Mouse (Mus musculus) ES-E14 (cell line): ENCODE results near the gene Prps1. TPM values are rescaled to one million over a fixed set of nuclear protein-coding genes. Genes with fewer than 3 reads are reported as not detected.

Experiments used
- DNase-seq: peaks from one replicate; pipeline ENCODE4 v3.0.0-alpha.2; 2013; ENCODE audit warnings: low read depth, low spot score
- H3K27ac ChIP-seq: 2 replicates; pipeline ENCODE4 v1.5.1; 2012; ENCODE audit warnings: low read depth, mild to moderate bottlenecking, low read length, moderate library complexity, mixed read lengths; ENCODE audit not compliant: poor library complexity, insufficient read depth, severe bottlenecking
- H3K36me3 ChIP-seq: 2 replicates; pipeline ENCODE4 v1.6.1; 2012; ENCODE audit warnings: mild to moderate bottlenecking, low read length, moderate library complexity, mixed read lengths; ENCODE audit not compliant: control insufficient read depth, poor library complexity, insufficient read depth, severe bottlenecking
- H3K4me1 ChIP-seq, 2 experiments: fragments of 150-350 bp in 1 of 2; sonication (generic) in 1 of 2; 2 replicates each; pipeline ENCODE4 v1.6.1; 2012; ENCODE audit warnings: low read length in 2 of 2, mild to moderate bottlenecking in 1 of 2, mixed read lengths in 1 of 2; ENCODE audit not compliant: control insufficient read depth in 2 of 2, insufficient read depth in 2 of 2, poor library complexity in 1 of 2
- H3K4me3 ChIP-seq, 2 experiments: fragments of 150-350 bp in 1 of 2; sonication (generic) in 1 of 2; 2 replicates each; pipeline ENCODE4 v1.5.1; 2012; ENCODE audit warnings: low read length in 2 of 2, low read depth in 1 of 2, mild to moderate bottlenecking in 1 of 2, mixed read lengths in 1 of 2; ENCODE audit not compliant: insufficient read depth in 1 of 2, poor library complexity in 1 of 2, severe bottlenecking in 1 of 2
- H3K9ac ChIP-seq: 2 replicates; pipeline ENCODE4 v1.6.1; 2012; ENCODE audit warnings: low read depth, mild to moderate bottlenecking, low read length, mixed read lengths; ENCODE audit not compliant: poor library complexity, insufficient read depth, severe bottlenecking
- H3K9me3 ChIP-seq: fragments of 150-350 bp; sonication (generic); 2 replicates; pipeline ENCODE4 v1.6.1; 2012; ENCODE audit warnings: low read depth, mild to moderate bottlenecking, low read length; ENCODE audit not compliant: control insufficient read depth, insufficient read depth
- CHD2 ChIP-seq: IDR thresholded peaks from 2 replicates; pipeline ENCODE4 v1.6.1; 2014; ENCODE audit warnings: mild to moderate bottlenecking, low read depth, low read length, inconsistent platforms
- HCFC1 ChIP-seq: IDR thresholded peaks from 2 replicates; pipeline ENCODE4 v1.6.1; 2012; ENCODE audit warnings: low read length, inconsistent platforms, borderline replicate concordance; ENCODE audit not compliant: insufficient read depth
- MAFK ChIP-seq: IDR thresholded peaks from 2 replicates; pipeline ENCODE4 v1.6.1; 2014; ENCODE audit warnings: mild to moderate bottlenecking, low read depth, low read length, inconsistent platforms; ENCODE audit not compliant: insufficient read depth
- ZC3H11A ChIP-seq: IDR thresholded peaks from 2 replicates; pipeline ENCODE4 v1.6.1; 2012; ENCODE audit warnings: low read depth, mild to moderate bottlenecking, inconsistent platforms, low read length, borderline replicate concordance
- ZNF384 ChIP-seq: IDR thresholded peaks from 2 replicates; pipeline ENCODE4 v1.6.1; 2012; ENCODE audit warnings: low read depth, low read length, inconsistent platforms
- in situ Hi-C, 2 experiments: fragments of 600-800 bp; cut with MboI; formaldehyde crosslinking; loops; one replicate each; pipeline ENCODE4 v1.15.1; 2025; ENCODE audit warnings: low sequenced_read_pairs in 2 of 2, inconsistent platforms in 1 of 2; ENCODE audit not compliant: unreplicated experiment in 2 of 2
- total RNA-seq: library from RNA; depleted of rRNA; stranded (reverse); fragments of 300-350 nt; gene quantifications from 2 replicates; pipeline ENCODE4 v1.2.3, GENCODE M21; 2012

Gene Prps1
- total RNA-seq, 1 experiment, result 67.2 TPM

GRCm38 (mm10) chrX:140511687-140512651 lies 55.6 kb downstream of the Prps1 start:
- Histone ChIP-seq H3K4me3 (no peak overlapping the region), H3K9ac (no peak overlapping the region), H3K9me3 (no peaks in the 10 kb centered on the region), H3K36me3 (no peaks in the 10 kb centered on the region), H3K27ac (no peak overlapping the region), H3K4me1 (no peaks in the 10 kb centered on the region)
- TF ChIP-seq CHD2 (no peak), ZNF384 (no peak), ZC3H11A (no peak), HCFC1 (no peak), MAFK (no peak)
- DNase-seq, result no peak
- in situ Hi-C loops, result no loop called here

DNA sequence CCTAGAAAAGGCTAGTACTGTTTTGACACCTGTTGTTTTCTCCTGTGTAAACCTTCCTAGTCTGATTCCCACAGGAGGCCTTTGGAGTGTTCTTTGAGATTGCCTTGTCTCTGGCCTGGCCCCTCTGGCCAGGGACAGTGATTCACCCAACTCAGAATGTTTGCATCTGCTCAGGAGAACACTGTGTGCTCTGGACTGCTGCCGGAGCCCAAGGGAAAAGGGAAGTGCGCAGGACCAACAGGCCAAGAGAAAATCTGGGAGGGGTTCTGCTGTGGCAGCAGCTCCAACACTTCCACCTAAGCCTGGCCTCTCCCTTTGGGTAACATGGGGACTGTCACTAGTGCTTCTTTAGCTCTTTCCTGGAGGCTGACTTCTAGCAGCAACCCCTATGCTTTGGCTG lies 57.0 kb downstream of the Prps1 start:
- Histone ChIP-seq H3K9ac (no peak overlapping the region), H3K9me3 (no peaks in the 10 kb centered on the region), H3K4me3 (no peak overlapping the region), H3K36me3 (no peaks in the 10 kb centered on the region), H3K27ac (no peak overlapping the region), H3K4me1 (no peaks in the 10 kb centered on the region)
- no peak for TF ChIP-seq ZNF384
- TF ChIP-seq MAFK, result no peak
- TF ChIP-seq HCFC1, result no peak
- no peak for TF ChIP-seq CHD2
- TF ChIP-seq ZC3H11A, result no peak
- no peak for DNase-seq
- in situ Hi-C loops, result no loop called here

GRCm38 (mm10) chrX:140518351-140518750 lies 61.9 kb downstream of the Prps1 start:
- Histone ChIP-seq H3K4me1 (peaks cover 0 to 2% of the 10 kb centered on the region in 2 experiments; a peak in 1 of 4 replicates), H3K36me3 (no peaks in the 10 kb centered on the region), H3K27ac (no peak overlapping the region), H3K9ac (no peak overlapping the region), H3K9me3 (no peaks in the 10 kb centered on the region), H3K4me3 (no peak overlapping the region)
- TF ChIP-seq HCFC1 (no peak), CHD2 (no peak), MAFK (no peak), ZNF384 (no peak), ZC3H11A (no peak)
- DNase-seq, result no peak
- in situ Hi-C loops, result no loop called here

- no peak overlapping the region for H3K27ac ChIP-seq
- peaks cover 0 to 2% of the 10 kb centered on the region in 2 experiments; a peak in 1 of 4 replicates for H3K4me1 ChIP-seq
- in situ Hi-C loops, result no loop called here
- DNase-seq, result peak; percentile 56
- no peaks in the 10 kb centered on the region for H3K9me3 ChIP-seq
- H3K9ac ChIP-seq, result no peak overlapping the region
- no peak overlapping the region for H3K4me3 ChIP-seq
- H3K36me3 ChIP-seq, result no peaks in the 10 kb centered on the region
- no peak for TF ChIP-seq ZNF384
- peak; percentile 64; the same call in 1 of the 2 replicates for TF ChIP-seq MAFK
- TF ChIP-seq ZC3H11A, result no peak
- TF ChIP-seq HCFC1, result no peak
- no peak for TF ChIP-seq CHD2
These were observed 64.0 kb downstream of the Prps1 start for GRCm38 (mm10) chrX:140520146-140521102.
